Mouse (Mus musculus) brain, embryonic 14.5 days (tissue): ENCODE results near the gene Picalm.

ENCODE experiments used
- CTCF ChIP-seq: fragments of 200-500 bp; IDR thresholded peaks from 2 replicates; pipeline ENCODE4 v1.5.1; 2012; ENCODE audit warnings: inconsistent platforms, mild to moderate bottlenecking, moderate library complexity, borderline replicate concordance; ENCODE audit not compliant: insufficient read depth, insufficient read length; ENCODE audit errors: extremely low read depth
- POLR2A ChIP-seq: fragments of 200-500 bp; IDR thresholded peaks from 2 replicates; pipeline ENCODE4 v1.6.1; 2012; ENCODE audit warnings: mild to moderate bottlenecking, inconsistent platforms, borderline replicate concordance; ENCODE audit not compliant: poor library complexity, insufficient read depth, insufficient read length, severe bottlenecking; ENCODE audit errors: extremely low read depth

DNA sequence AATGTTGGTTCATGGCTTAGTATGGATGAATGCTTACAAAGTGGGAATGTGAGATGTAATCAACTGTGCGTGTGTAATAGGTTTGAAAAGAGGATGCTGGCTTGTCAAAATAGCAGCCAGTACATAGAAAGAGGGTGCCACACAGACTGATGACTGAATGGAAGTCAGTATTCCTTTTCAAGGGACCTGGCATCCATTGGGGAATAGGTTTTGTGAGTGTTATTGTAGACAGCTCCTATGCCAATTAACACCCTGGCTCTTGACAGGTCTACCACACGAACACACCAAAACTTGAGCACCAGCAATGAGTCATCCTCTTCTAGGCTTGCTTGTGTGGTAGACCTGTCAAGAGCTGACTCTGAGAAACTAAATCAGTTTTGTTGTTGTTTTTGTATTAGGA lies 45.6 kb downstream of the Picalm start:
- TF ChIP-seq POLR2A (no peak), CTCF (no peak)
